Mouse (Mus musculus): ENCODE data around the gene Ube2v1. TPM values are rescaled to one million over a fixed set of nuclear protein-coding genes. Genes with fewer than 3 reads are reported as not detected.

Gene Ube2v1
- polyA plus RNA-seq, 1 experiment from 2014 or later = 209 TPM

- Histone ChIP-seq H3K4me3 (ENCODE audit: inconsistent target) (no peak overlapping the region), H3K79me2 (ENCODE audit: inconsistent target) (peaks cover 10% of the 10 kb centered on the region; the same call in 1 of the 2 replicates), H3K36me3 (ENCODE audit: inconsistent target) (peaks cover 16% of the 10 kb centered on the region), H3K27ac (no peak overlapping the region)
- WGBS (ENCODE audit: missing documents) = 100% methylated on average over 3 of the region's 3 CpGs
Measured at GRCm38 (mm10) chr2:167640279-167640678, 8.4 kb upstream of the Ube2v1 start.

DNA sequence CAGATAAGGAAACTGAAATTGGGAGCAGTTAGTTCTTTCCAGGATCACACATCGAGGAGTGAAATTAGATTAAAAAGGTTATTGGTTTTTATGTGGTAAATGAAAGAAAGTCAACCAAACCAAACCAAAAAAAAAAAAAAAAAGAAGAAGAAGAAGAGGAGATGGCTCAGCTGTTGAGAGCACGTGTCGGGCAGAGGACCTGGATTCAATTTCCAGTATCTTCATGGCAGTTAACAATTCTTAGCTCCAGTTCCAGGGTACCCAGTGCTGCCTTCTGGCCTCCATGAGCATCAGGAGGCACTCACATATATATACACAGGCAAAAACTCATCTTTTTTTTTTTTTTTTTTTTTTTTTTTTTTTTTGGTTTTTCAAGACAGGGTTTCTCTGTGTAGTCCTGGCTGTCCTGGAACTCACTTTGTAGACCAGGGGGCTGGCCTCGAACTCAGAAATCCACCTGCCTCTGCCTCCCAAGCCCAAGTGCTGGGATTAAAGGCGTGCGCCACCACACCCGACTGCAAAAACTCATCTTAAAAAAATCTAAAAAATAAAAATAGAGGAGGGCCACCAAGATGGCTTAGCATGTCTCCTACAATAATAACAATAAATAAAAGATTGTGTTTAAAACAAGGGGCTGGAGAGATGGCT is 3.1 kb upstream of the Ube2v1 start:
- Histone ChIP-seq H3K79me2 (ENCODE audit: inconsistent target) (peaks cover 22% of the 10 kb centered on the region), H3K27ac (peak overlapping the region; percentile 77), H3K4me3 (ENCODE audit: inconsistent target) (peak overlapping the region; percentile 21; the same call in 1 of the 2 replicates), H3K36me3 (ENCODE audit: inconsistent target) (no peaks in the 10 kb centered on the region)
- 48% methylated on average over 3 of the region's 7 CpGs for WGBS (ENCODE audit: missing documents)

DNA sequence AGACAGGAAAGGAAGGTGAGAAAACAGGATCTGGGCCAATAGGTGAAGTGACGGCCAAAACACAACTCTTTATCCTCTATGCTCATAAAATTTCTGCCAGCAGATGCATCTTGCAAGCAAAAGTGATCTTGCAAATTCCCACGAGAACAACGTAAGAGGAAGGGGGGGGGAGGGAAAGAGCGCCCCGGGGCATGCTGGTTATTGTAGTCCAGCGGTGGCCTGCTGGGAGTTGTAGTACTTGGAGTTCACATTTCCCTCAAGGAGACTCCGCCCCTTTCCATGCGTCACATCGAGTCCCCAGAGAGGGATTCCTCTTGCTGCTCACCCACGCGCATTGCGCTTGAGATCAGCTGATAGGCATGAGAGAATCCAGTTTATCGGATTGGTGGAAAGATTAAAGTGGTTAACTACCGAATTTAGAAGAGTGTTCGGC is 2.5 kb upstream of the Ube2v1 start:
- Histone ChIP-seq H3K27ac (peak overlapping the region; percentile 77), H3K79me2 (ENCODE audit: inconsistent target) (peaks cover 28% of the 10 kb centered on the region), H3K36me3 (ENCODE audit: inconsistent target) (no peaks in the 10 kb centered on the region), H3K4me3 (ENCODE audit: inconsistent target) (peak overlapping the region; percentile 21; the same call in 1 of the 2 replicates)
- 1% methylated on average over 10 of the region's 15 CpGs for WGBS (ENCODE audit: missing documents)

DNA sequence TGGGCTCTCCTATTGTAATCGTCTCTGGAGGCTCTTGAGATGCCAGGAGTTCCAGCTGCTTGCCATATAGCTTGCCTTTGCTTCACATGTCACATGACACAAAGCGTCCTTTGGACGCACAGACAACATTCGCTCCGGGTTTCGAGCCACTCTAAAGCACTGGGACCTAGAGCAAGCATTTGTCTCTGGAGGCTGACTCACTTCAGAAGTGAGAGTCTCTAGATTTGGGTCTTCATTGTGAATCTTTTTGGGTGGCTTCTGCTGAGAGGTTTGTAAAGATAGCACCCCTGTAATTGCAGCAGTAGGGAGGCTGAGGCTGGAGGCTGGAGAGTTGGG is 1.6 kb upstream of the Ube2v1 start:
- whole genome bisulfite sequencing (ENCODE audit: missing documents) = 88% methylated on average over 6 of the region's 6 CpGs
- H3K79me2 ChIP-seq (ENCODE audit: inconsistent target) = peaks cover 37% of the 10 kb centered on the region
- no peaks in the 10 kb centered on the region for H3K36me3 ChIP-seq (ENCODE audit: inconsistent target)
- H3K4me3 ChIP-seq (ENCODE audit: inconsistent target) = no peak overlapping the region
- no peak overlapping the region for H3K27ac ChIP-seq

DNA sequence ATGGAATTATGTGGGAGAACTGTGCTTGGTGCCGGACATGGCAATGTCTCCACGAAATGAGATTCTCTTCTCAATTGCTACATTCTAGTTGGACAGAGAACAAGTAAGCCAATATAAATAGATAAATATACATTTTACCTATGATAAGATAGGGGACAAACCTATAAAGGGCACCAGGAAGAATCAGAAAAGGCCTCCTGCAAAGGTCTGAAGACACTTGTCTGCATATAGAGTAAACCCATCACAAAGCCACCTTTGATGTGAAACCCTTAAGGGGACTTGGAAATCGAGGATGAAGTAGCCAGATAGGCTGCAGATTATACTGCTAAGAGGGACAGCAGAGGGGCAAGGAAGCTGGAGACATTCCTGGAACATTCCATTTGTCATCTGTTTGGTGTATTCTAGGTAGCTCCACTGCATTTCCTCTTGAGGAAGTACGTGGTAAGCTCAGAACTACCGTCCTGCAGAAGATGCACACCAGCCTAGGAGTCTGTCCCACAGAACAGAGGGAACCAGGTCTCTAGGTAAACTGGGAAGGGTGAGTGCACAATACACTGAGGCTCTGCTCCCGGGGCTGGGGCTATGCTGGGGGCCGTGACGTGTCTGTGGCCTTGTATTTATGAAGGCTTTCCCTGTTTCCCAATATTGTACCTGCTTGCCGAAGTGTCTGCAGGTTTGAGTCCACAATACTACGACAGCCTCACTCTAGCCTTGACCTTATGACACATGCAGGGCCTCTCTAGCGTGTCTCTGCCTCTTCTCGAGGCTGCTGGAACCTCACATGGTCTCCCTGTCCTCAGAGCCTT is 1.0 kb upstream of the Ube2v1 start:
- H3K36me3 ChIP-seq (ENCODE audit: inconsistent target) = no peaks in the 10 kb centered on the region; the same call in 1 of the 2 replicates
- peaks cover 43% of the 10 kb centered on the region for H3K79me2 ChIP-seq (ENCODE audit: inconsistent target)
- peak overlapping the region; percentile 84 for H3K27ac ChIP-seq
- 69% methylated on average over 12 of the region's 12 CpGs for WGBS (ENCODE audit: missing documents)
- peak overlapping the region; percentile 50 for H3K4me3 ChIP-seq (ENCODE audit: inconsistent target)

DNA sequence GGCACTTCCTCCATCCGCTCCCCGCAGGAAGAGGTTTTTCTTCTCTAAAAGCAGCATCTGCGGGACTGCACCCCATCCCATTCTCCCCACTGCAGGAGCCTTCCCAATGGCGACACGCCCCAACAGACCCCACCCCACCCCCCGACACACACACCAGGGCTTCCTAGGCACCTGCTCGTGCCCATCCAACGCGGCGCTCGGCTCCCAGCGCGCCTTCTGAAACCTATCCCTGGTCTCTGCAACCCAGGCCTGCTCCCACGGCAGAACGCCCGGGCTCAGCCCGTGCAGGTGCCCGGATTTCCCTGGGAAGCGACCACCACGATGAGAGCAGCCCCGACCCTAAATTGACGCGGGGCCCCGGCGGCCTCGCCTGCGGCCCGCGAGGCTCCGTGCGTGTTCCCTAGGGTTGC is 709 bp downstream of the Ube2v1 start:
- Histone ChIP-seq H3K79me2 (ENCODE audit: inconsistent target) (peaks cover 60% of the 10 kb centered on the region), H3K4me3 (ENCODE audit: inconsistent target) (peak overlapping the region; percentile 63), H3K27ac (peak overlapping the region; percentile 33), H3K36me3 (ENCODE audit: inconsistent target) (peaks cover 7% of the 10 kb centered on the region; the same call in 1 of the 2 replicates)
- 2% methylated on average over 31 of the region's 31 CpGs for WGBS (ENCODE audit: missing documents)

DNA sequence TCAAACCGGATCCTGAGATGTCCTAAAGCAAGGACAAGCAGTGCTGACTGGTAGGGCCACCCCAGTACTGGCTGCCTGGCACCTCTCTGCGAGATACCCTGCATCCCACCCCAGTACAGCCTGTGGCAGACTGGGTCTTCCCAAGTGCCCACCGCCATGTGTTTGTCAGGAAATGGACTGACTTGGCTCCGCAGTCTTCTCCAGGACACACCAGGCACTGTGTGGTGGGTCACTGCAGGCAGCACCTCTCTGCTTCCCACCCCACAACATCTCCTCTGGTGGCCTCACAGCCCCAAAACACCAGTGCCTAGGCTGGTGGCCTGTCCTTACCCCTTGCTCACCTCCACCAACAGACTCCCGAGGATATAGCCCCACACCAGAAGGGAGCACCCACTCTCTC is 1.5 kb downstream of the Ube2v1 start:
- Histone ChIP-seq H3K79me2 (ENCODE audit: inconsistent target) (peaks cover 68% of the 10 kb centered on the region), H3K27ac (peak overlapping the region; percentile 33), H3K36me3 (ENCODE audit: inconsistent target) (peaks cover 7% of the 10 kb centered on the region; the same call in 1 of the 2 replicates), H3K4me3 (ENCODE audit: inconsistent target) (peak overlapping the region; percentile 63)
- WGBS (ENCODE audit: missing documents) = 65% methylated on average over 5 of the region's 5 CpGs

DNA sequence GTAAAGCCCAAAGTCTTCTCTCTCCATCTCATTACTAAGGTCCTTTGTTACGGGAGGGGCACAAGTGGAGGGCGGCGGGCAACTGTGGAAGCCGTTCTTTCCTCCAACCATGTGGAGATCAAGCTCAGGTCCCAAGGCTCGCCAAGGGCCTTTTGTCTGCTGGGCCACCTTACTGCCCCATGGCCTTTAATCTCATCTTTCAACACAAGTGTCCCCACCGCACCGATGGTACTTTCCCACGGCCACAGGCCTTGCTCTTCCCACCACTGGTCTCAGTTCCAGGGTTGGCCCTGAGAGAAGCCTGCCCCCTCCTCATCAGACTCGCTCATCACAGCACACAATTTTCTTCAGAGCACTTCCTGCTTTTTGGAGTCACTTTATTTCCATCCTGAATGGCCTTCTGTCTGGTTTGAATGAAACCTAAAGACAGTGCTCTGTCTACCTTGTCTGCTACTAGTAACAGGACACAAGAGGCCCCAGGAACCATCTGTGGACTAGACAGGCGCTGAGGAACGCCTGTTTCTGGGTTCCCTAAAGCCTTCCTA is 2.2 kb downstream of the Ube2v1 start:
- peaks cover 75% of the 10 kb centered on the region for H3K79me2 ChIP-seq (ENCODE audit: inconsistent target)
- H3K4me3 ChIP-seq (ENCODE audit: inconsistent target) = no peak overlapping the region
- 90% methylated on average over 11 of the region's 11 CpGs for WGBS (ENCODE audit: missing documents)
- H3K27ac ChIP-seq = no peak overlapping the region
- peaks cover 7% of the 10 kb centered on the region; the same call in 1 of the 2 replicates for H3K36me3 ChIP-seq (ENCODE audit: inconsistent target)

DNA sequence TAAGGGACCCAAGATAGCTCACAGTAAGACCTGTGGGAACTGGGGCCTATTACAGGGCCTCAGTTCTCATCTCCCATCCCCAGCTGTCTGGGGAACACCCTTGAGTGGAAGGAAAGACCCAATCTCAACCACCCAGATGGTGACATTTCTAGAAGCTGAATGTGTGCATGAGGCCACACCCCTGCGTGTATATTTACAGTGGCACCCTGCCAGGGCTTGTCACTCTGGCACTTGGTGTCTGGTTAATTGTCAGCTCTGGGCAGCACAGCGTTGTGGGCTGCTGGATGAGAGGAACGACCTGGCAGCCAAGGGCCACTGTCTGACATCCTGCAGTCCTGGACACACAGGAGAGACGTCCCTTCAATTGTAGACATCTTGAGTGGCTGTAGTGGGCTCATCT is 3.0 kb downstream of the Ube2v1 start:
- peaks cover 7% of the 10 kb centered on the region; the same call in 1 of the 2 replicates for H3K36me3 ChIP-seq (ENCODE audit: inconsistent target)
- no peak overlapping the region for H3K4me3 ChIP-seq (ENCODE audit: inconsistent target)
- WGBS (ENCODE audit: missing documents) = 70% methylated on average over 4 of the region's 4 CpGs
- peaks cover 83% of the 10 kb centered on the region for H3K79me2 ChIP-seq (ENCODE audit: inconsistent target)
- no peak overlapping the region for H3K27ac ChIP-seq

- 87% methylated on average over 7 of the region's 7 CpGs for WGBS (ENCODE audit: missing documents)
- Histone ChIP-seq H3K27ac (no peak overlapping the region), H3K36me3 (ENCODE audit: inconsistent target) (peaks cover 7% of the 10 kb centered on the region; the same call in 1 of the 2 replicates), H3K4me3 (ENCODE audit: inconsistent target) (no peak overlapping the region), H3K79me2 (ENCODE audit: inconsistent target) (peaks cover 94% of the 10 kb centered on the region)
Measured at GRCm38 (mm10) chr2:167627019-167627418, 4.9 kb downstream of the Ube2v1 start.

- 83% methylated on average over 2 of the region's 2 CpGs for WGBS (ENCODE audit: missing documents)
- peaks cover 100% of the 10 kb centered on the region for H3K79me2 ChIP-seq (ENCODE audit: inconsistent target)
- H3K27ac ChIP-seq = no peak overlapping the region
- H3K36me3 ChIP-seq (ENCODE audit: inconsistent target) = peaks cover 7% of the 10 kb centered on the region; the same call in 1 of the 2 replicates
- H3K4me3 ChIP-seq (ENCODE audit: inconsistent target) = no peak overlapping the region
Measured at GRCm38 (mm10) chr2:167625670-167626069, 6.2 kb downstream of the Ube2v1 start.

DNA sequence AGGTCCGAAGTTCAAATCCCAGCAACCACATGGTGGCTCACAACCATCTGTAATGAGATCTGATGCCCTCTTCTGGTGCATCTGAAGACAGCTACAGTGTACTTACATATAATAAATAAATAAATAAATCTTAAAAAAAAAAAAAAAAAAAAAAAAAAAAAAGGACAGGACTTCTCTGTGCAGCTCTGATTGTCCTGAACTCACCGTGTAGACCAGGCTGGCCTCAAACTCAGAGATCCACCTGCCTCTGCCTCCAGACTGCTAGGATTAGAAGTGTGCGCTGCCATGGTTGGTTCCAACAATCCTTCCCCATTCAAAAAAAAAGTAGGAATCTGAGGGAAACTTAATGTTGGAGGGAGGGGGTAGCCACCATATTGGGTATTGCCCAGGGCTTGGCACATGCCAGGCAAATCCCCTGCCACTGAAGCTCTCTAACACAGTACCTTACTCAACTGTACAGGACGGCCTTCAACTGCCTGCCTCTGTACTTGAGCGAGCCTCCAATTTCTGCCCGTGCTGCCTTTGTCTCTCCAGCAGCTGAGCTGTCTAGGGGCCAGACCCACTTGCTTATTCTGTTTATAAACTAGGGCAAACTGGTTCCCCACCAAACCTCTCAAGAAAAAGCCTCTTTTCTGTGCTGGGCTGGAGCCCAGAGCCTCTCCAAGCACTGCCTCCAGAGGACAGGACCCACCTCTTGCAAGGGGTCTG is 7.4 kb downstream of the Ube2v1 start:
- Histone ChIP-seq H3K27ac (no peak overlapping the region), H3K4me3 (ENCODE audit: inconsistent target) (no peak overlapping the region), H3K36me3 (ENCODE audit: inconsistent target) (peaks cover 7% of the 10 kb centered on the region; the same call in 1 of the 2 replicates), H3K79me2 (ENCODE audit: inconsistent target) (peaks cover 100% of the 10 kb centered on the region)
- WGBS (ENCODE audit: missing documents) = 89% methylated on average over 5 of the region's 6 CpGs

DNA sequence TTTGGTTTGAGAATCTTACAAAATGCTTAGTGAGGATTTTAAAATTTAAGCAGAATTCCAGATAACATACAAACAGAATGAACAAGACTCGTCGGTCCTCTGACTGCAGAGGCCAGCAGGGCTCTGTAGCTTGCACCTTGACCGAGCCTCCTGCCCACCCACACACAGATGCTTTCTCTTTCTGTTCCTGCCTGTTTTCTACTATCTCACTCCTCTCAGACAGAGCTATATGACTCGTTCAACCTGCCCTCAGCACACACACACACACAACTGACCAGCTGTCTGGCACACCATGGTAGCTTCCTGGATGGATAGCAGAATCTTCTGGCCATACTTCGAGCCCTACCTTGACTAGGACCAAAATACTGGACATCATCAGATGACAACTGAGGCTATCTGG is 8.9 kb downstream of the Ube2v1 start:
- 60% methylated on average over 5 of the region's 5 CpGs for WGBS (ENCODE audit: missing documents)
- Histone ChIP-seq H3K79me2 (ENCODE audit: inconsistent target) (peaks cover 100% of the 10 kb centered on the region), H3K36me3 (ENCODE audit: inconsistent target) (peaks cover 7% of the 10 kb centered on the region; the same call in 1 of the 2 replicates), H3K27ac (no peak overlapping the region), H3K4me3 (ENCODE audit: inconsistent target) (no peak overlapping the region)

DNA sequence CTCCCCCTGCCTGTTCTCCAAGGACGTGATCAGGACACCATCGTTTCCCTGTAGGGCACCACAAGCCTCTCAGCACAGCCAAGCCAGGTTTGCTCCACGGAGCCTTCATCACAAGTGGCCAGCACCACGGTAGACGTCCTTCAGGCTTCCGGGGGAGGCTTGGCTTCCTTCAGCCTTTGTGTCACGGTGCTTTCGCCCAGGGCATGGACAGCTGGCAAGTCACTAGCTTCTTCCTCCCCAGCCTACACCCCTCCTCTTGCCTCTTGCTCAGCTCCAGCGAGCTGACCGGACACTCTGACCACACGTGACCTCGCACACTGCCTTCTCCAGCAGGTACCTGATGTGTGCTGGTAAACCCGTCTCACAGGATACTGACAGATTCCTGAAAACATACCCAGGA is 9.5 kb downstream of the Ube2v1 start:
- Histone ChIP-seq H3K36me3 (ENCODE audit: inconsistent target) (peaks cover 7% of the 10 kb centered on the region), H3K79me2 (ENCODE audit: inconsistent target) (peaks cover 100% of the 10 kb centered on the region), H3K27ac (no peak overlapping the region), H3K4me3 (ENCODE audit: inconsistent target) (no peak overlapping the region)
- 95% methylated on average over 12 of the region's 13 CpGs for WGBS (ENCODE audit: missing documents)
